Mouse (Mus musculus) megakaryocyte-erythroid progenitor cell, adult 5-6 weeks (primary cell): ENCODE results near the gene Hjurp. TPM values are rescaled to one million over a fixed set of nuclear protein-coding genes. Genes with fewer than 3 reads are reported as not detected.

Experiments
- ATAC-seq: replicated peaks from 2 replicates; pipeline ENCODE4 v1.8.0; 2016; ENCODE audit warnings: mild to moderate bottlenecking, inconsistent platforms; ENCODE audit not compliant: severe bottlenecking, poor library complexity, low FRiP score, low TSS enrichment
- total RNA-seq, 2 experiments: library from RNA; stranded (forward) in 1 of 2; stranded (reverse) in 1 of 2; fragments of 200-1000, 215-1000 nt in 1 of 2; fragments of >200 nt in 1 of 2; fragmentation: Nextera tagmentation in 1 of 2; gene quantifications; 2 replicates each; pipeline ENCODE4 v1.2.3; 2014 to 2017

Hjurp gene
- total RNA-seq, 2 experiments from 2014 or later: 173 to 203 TPM

GRCm38 (mm10) chr1:88250023-88250422 is 27.4 kb downstream of the Hjurp start:
- ATAC-seq: no peak

- peak; percentile 0; the same call in 1 of the 2 replicates for ATAC-seq
Observed at GRCm38 (mm10) chr1:88249596-88249995, 27.8 kb downstream of the Hjurp start.

- ATAC-seq: no peak
Observed at GRCm38 (mm10) chr1:88248658-88249057, 28.8 kb downstream of the Hjurp start.

- no peak for ATAC-seq
Observed at GRCm38 (mm10) chr1:88247660-88248059, 29.8 kb downstream of the Hjurp start.

GRCm38 (mm10) chr1:88246386-88246785 is 31.0 kb downstream of the Hjurp start:
- no peak for ATAC-seq

- no peak for ATAC-seq
Observed at GRCm38 (mm10) chr1:88245881-88246280, 31.6 kb downstream of the Hjurp start.

GRCm38 (mm10) chr1:88243861-88244260 is 33.6 kb downstream of the Hjurp start:
- no peak for ATAC-seq

GRCm38 (mm10) chr1:88240579-88240978 is 36.9 kb downstream of the Hjurp start:
- no peak for ATAC-seq

- ATAC-seq: no peak
Observed at GRCm38 (mm10) chr1:88240072-88240471, 37.4 kb downstream of the Hjurp start.

- ATAC-seq: no peak
Observed at GRCm38 (mm10) chr1:88238771-88239170, 38.7 kb downstream of the Hjurp start.

- ATAC-seq: no peak
Observed at GRCm38 (mm10) chr1:88237311-88237710, 40.1 kb downstream of the Hjurp start.

- ATAC-seq: no peak
Observed at GRCm38 (mm10) chr1:88235894-88236415, 41.5 kb downstream of the Hjurp start.

GRCm38 (mm10) chr1:88235046-88235893 is 42.2 kb downstream of the Hjurp start:
- ATAC-seq: no peak

GRCm38 (mm10) chr1:88234646-88235045 is 42.8 kb downstream of the Hjurp start:
- no peak for ATAC-seq

GRCm38 (mm10) chr1:88234248-88234610 is 43.2 kb downstream of the Hjurp start:
- no peak for ATAC-seq

- ATAC-seq: no peak
Observed at GRCm38 (mm10) chr1:88233421-88234247, 43.8 kb downstream of the Hjurp start.

GRCm38 (mm10) chr1:88232664-88233380 is 44.6 kb downstream of the Hjurp start:
- ATAC-seq: no peak

- ATAC-seq: no peak
Observed at GRCm38 (mm10) chr1:88231803-88232499, 45.5 kb downstream of the Hjurp start.
